Mouse (Mus musculus) stomach, postnatal 0 days (tissue): ENCODE results near the gene Rps2.

Experiments used
- CTCF ChIP-seq: IDR thresholded peaks from 2 replicates; pipeline ENCODE4 v1.5.1; 2016; ENCODE audit warnings: antibody characterized with exemption, low read depth, mild to moderate bottlenecking, moderate library complexity
- EP300 ChIP-seq: optimal IDR thresholded peaks from 2 replicates; pipeline ENCODE3; 2016; ENCODE audit warnings: antibody characterized with exemption

GRCm38 (mm10) chr17:24695326-24696010 is 22.4 kb upstream of the Rps2 start:
- TF ChIP-seq CTCF (no peak), EP300 (no peak)
